Mouse (Mus musculus) neural tube, embryonic 10.5 days (tissue): Measurements from ENCODE around the gene Ttll6.
A peak's percentile ranks its signal among the peaks of the same experiment; 100 is the strongest.

ENCODE experiments used
- DNase-seq: peaks from one replicate; pipeline ENCODE4 v3.0.0-alpha.2; 2017; ENCODE audit warnings: low spot score; ENCODE audit errors: extremely low spot score

The Ttll6 gene

DNA sequence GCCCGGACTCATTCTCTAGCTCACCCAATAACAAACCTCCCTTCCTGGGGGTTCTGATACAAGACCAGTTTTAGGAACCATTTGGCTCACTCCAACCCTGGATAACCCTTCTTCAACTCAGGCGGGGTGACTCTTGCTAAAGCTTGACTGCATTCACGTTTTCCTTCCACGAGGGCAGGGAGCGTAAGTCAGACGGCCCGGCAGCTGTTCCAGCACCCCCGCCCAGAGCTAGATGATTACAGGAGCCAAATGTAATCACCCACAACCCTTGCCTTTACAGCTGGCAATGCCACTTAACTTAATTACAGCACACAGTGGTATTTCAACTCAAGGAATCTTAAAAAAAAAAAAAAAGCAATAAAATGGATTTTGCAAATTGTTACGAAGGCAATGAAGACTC, 34.5 kb downstream of the Ttll6 start:
- DNase-seq, result no peak

DNA sequence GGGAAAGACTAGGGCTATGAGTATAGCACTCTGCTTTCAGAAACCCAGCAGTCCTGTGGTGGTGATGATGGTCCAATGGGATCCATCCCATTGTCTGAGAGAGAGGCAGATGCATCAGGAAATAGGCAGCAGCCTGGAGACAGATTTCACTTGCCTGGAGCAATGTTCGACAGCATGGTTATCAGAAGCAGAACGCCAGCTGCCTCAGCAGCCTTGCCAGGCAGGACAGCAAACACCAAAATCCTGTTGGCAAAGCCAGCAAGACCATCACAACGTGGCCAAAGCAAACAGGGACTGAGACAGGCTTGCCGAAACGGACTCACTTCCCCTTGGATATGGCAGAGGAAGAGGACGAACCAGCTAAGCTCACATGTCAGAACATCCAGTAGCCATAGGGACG, 35.4 kb downstream of the Ttll6 start:
- DNase-seq, result no peak

DNA sequence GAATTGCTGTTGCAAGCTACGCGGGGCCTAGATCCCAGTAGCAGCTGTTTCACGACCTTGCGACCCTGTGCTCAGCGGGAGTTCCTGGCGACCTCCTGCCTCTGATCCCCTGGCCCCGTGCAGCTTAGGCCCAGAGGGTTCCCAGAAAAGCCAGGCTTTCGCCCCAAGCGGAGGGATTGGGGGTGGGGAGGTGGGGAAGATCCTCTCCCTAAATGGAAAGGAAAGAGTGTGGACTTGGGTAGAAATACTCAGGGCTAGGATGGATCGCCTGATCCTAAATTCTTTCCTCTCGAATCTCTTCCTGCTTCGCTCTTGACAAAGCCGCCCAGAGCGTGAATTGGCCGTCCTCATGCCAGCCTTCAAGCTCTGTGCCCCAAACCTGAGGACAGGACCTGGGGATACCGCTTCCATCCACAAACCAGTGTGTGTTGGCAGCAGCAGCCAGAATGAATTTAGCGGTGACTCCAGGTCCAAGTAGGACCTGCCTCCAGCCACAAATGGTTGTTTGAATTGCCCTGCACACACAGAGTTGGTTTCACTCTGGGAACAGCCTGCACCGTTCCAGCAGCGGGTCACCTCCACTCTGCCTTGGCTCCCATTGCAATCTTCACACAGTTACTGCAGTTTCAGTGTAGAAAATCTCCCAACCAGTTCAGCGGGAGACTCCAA, 37.3 kb downstream of the Ttll6 start:
- DNase-seq, result no peak

DNA sequence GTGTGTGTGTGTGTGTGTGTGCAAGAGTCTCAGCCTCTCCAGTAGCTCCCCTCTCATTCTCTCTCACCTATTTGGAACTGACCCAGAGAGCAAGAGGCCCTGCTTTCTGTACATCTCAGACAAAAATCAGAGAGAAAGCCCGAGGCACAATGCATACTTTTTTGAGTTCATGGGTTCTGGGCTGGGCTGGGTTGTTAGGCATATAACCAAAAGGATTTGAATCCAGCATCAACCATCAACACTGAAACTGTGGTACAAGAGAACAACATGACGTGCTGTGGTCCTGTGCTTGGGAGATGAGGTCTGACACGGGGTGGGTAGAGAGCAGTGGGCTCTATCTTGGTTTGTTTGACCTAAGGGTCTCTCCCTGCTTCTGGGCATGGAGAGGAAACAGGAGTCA, 38.0 kb downstream of the Ttll6 start:
- DNase-seq, result no peak

DNA sequence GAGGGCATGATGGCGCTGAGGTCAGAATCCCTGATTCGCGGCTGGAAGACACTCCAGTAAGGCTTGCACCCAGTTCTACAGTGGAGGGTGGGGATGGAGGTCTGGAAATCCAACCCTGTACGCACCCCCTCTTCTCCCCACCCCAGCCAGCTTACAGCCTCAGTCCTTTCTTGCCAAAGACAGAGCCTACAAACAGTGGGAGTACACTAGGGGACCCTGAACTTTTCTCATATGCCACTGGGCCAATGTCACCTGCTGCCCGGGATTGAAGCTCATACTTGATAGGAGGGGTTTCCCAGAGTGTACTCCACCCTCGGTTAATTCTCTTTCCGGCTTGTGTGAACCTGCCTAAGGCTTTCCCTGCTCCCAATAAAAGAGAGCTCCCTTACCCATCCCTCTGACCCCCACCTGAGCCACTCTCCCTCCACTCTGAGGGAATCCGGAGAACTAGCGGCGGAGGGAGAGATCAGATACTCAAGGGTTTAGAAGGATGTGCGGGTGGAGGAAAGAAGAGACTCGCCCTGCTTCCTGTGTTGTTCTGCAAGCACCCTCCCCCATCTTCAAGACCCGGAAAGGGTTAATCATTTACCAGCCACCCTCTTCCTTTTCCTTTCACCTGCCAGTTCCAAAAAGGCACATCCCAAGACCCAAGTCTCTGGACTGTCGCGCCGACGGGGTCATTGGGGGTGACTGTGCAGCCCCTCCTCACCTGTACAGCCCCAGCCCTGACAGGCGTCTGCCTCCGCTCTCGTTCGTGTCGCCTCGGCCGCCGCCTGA, 39.1 kb downstream of the Ttll6 start:
- peak; percentile 54 for DNase-seq

DNA sequence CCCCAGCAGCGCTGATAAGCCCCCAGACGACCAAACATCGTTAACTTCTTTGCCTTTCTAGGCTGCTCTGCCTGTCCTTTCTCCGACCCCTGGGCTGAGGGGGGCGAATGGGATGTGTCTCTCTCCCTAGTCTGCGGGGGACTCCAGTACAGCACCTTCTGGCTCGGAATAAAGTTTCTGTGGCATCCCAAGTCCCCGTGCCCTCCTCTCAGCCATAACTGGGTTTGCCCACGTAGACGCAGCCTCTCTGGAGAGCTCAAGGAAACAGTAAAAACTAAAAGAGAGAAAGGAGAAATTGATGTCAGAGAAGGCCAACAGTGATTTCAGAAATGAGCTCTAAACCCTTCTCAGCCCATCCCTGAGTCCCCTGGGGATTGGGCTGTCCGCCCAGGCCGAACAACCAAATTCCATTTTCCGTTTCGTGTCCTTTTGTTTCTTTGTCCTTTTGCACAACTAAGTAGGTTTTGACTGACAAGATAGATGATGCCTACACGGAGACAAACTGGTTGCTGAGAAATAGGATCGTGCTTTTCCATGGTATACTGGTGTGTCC, 39.8 kb downstream of the Ttll6 start:
- DNase-seq, result peak; percentile 43

DNA sequence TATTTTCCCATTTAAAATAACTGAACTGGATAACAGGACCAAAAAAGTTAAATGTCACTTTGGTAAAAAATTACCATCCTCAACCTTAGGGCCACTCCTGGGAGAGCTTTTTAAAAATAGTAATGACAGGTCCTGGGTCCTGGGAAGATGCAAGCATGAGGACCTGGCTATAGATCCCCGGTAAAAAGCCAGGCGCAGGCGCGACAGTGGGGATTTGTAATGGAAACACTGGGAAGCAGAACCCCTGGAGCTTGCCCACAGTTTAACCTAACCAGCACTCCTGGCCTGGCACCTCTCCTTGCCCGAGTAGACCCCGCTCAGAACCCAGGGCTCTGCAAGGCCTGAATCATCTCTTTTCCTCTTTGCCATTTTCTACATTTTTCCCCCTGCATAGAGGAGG, 41.3 kb downstream of the Ttll6 start:
- DNase-seq, result peak; percentile 46

DNA sequence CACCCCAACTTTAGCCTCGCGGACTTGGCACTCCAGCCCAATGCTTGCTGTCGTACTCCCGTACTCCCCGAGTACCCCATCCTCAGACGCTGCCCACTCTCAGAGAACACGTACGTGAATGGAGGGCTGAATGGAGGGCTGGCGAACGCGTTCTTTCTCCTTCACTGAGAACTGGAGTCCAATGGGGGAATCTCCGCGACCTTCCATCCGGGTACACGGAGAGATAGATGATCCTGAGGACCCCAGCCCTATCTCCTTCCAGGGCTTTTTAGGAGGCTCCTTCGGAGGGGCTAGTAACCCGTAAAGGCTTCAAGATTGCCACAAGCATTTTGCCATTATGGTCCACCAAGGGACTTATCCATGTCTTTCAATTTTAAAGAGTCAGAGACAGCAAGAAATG, 41.9 kb downstream of the Ttll6 start:
- peak; percentile 61 for DNase-seq

DNA sequence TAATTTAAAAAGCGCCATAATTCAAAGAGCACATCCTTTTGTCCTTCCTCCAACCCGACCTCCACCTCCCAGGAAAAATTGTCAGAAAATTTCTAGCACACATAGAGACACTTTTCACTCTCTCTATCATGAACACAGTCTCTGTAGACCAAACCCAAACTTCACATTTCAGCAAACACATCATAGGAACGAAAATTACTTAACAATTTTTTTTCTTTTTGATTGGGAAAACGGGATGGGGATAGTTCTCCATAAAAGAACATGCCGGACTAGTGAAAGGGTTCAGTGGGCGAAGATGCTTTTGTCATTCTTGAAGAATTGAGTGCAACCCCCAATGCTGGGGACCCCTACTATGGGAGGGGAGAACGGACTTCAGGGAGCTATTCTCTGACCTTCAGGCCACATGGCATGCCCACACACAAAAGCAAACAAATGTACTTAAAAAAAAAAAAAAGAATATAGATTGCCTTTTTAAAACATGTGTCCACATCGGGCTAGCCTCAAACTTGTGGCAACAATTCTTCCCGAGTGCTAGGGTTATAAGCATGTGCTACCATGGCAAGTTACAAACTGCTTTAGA, 42.5 kb downstream of the Ttll6 start:
- DNase-seq, result peak; percentile 27

DNA sequence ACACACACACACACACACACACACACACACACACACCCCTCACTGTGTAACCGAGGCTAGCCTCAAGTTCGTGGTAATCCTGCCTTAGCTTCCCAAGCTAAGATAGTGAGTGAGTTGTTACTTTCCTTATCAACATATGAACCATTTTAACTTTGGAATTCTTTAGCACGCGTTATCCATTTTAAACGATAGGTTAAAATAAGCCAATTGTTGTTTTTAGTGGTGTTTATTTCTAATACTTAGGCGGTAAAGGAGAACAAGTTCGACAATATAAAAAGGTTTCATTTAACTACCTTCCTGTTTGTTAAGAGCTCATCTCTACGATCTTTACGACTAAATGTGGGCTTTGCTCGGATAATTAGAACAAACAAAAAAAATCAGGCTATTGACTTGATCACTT, 43.3 kb downstream of the Ttll6 start:
- DNase-seq, result no peak

DNA sequence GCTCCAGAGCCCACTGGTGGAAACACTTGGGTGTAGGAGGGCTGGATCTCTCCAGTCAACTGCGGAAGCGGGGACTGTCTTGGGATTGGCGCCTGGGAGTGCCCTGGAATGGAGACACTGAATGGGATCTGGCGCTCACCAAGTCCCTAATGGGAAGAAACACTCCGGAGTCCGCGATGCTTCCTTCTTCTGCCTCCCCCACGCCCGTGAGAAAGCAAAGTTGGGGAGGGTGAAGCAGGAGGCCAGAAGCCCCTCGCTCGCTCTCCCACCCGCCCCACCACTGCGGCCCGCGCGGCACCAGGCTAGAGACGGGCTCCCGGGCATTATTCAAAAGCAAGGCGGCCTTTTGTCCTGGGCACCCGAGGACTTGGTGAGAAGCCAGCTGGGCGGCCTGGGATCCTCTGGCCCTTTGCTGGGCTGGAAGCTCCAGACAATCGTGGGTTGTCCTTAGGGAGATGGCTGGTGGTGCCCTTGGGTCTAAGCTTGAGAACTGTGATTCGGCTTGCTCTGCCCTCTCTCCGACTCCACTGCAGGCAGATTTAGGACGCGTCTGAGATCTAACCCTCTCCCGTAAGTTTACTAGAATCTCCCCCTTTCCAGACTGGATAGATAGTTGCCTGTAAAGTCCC, 44.1 kb downstream of the Ttll6 start:
- peak; percentile 77 for DNase-seq

DNA sequence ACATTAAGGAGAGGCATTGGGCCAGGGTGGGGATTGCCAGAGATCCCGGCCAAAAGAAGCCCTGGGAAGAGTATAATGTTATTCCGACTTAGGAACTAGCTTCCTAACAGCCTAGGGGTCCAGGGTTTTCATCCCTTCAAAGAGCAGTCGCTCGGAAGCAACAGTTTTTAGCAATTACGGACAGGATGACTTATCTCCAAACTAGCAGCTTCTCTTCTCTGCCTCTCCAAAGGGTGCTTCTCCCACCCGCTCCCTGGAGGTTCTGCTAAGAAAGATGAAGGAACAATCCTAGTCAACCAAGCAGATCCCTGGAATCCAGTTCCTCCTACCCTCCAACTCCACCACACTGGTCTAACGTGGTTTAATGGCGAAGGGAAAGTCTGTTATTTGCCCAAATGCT, 44.8 kb downstream of the Ttll6 start:
- DNase-seq, result peak; percentile 60

DNA sequence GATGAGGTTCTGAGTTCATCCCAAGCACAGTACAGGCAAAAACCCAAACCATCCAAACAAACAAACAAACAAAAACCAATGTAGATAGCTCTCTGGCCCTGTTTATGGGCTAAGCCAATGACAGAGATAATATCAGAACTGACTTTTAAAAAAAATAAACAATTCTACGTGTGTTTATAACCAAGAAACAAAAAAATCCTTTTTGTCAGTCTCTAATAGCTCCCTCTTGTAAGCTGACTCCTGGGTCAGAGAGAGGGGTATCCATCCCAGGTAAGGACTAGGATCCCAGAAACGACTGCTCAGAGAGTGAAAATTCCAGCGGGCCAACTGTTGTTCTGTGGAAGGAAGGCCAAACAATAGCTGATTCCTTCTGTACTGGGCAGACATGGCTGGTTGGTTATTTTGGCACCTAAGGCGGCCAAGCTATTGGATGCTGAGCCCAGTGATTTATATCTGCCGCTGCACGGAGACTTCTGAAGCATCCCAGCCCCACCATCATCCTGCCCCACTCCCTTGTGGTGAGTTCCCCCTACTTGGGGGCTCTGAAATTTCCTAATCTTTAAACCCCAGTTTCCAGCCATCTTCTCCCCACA, 45.4 kb downstream of the Ttll6 start:
- DNase-seq, result peak; percentile 56

DNA sequence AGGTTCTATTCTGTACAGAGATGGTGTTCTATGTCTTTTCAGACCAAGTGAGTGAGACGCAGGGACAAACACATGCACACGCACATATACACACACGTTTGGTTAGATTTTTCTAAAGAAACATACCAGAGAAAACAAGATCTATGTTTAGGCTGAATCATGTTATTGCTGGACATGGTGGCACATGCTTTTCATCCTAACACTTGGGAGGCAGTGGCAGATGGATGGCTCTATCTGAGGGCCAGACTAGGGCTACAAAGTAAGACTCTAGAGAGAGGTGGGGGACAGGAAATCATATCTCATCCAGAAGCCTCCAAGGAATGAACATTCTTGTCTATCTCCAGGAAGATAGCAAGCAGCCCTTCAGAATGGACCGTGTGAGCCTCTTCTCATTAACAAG, 47.5 kb downstream of the Ttll6 start:
- no peak for DNase-seq

DNA sequence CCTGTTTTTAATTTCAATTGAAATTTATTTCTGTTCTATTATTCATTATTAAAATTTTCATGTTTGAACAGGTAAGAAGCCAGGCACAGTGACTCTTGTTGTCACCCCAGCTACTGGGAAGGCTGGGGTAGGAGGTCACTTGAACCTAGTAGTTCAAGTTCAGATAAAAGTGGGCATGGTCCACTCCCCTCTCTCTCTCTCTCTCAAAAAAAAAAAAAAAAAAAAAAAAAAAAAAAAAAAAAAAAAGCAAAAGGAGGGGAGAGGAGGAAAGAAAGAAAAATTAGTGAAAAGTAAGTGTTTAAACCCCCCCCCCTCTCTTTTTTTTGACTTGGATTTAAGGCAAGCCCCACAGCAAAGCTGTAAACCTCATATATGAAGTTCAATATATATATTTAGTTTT, 50.6 kb downstream of the Ttll6 start:
- DNase-seq, result no peak

DNA sequence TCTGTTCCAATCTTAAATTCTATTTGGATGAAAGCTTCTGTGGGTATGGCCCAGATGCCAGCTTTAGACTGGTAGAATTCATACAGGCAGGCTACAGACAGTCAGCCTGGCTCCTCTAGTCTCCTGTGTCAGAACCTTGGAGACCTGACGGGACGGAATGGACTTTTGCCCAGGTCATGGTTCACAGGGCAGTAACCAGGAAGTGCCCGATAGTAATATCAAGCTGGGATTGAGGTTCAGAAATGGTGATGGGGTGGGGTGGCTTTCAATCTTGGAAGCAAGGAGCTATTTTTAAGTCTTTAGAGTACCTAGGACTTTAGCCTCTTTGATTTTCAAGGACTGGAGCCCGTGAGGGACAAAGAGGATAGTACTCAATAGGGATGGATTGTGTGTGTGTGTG, 53.7 kb downstream of the Ttll6 start:
- no peak for DNase-seq

DNA sequence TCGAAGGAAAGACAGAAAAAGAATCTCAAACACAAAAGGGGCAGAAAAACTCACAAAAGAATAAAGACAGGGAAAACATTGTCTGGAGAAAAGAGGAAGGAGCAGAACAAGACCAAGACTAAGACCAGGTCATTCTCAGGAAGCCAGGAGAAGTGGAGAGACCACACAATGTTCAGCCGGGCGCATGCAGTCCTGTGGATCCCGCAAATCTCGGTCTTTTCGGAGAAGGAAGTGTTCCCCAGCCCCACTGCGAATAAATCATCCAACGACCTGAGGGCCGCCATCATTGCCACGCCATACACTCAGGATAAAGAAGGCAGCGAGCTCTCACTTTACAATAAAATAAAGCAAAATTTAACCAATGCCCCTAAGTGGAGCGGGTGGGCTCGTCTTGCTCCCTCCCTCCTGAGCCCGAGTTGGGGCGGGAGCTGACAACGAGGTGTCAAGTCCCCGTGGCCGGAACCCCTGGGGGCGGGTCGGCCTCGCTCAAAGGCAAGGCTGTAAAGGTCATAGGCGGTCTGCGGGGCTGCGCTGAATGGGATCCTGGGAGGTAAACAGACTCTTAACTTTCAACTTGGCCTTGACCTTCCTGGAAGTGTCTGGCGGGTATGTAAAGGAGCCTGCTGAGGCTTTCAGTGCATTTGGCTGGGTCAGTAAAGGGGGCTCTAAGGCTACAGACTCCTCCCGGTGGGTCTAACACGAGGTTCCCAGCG, 56.4 kb downstream of the Ttll6 start:
- peak; percentile 72 for DNase-seq

DNA sequence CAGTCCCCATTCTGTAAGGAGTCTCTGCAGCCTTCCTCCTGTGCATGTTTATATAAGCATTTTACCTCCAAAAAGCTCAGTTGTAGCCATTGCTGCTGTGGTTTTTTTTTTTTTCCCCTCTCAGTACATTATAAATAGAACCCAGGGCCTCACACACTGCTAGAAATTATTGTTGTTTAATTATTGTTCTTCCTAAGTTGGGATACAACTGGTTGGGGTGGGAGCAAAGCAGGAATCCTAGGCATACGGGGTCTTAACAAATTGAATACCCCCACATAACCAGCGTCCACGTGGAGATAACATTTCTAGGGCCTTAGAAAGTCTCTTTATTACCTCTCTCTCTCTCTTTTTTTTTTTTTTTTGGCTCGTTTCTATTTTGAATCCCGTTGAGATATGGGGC, 57.5 kb downstream of the Ttll6 start:
- no peak for DNase-seq

DNA sequence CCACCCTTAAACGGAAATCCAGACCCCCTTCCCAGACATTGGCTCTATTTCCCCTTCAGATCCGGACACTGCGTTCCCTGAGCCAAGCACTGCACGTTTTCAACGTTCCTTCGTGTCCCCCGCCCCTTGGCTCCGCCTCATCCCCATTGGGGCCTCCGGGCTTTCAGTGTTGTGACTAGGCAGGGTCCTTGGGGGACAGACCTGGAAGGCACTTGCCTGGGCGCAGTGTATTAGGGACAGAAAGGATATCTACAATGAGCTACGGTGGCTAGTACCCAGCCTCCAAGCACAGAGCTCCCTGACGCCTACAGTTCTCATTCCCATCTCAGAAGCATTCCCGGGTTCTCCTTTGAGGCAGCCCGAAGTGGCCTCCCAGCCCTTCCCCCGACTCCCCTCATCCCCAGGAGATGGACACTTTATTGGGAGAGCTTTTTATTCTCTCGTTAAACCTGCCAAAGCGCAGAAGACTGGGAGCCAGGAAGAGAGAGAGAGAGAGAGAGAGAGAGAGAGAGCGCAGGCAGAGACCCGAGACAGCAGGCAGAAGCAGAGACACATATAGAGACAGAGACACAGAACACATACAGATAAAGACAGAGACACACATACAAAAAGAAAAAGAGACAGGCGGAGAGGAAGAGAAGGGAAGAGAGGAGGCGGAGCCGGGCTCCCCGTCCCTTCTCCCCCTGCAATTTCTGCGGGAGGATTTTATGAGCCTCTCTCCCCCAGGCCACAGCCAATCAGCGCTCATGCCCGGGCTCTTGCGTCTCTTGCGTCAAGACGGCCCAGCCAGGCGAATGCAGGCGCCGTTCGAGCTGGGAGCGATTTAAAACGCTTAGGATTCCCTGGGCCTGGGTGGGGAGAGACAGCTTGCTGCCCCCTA, 60.2 kb downstream of the Ttll6 start, which contains the start of gene Hoxb13:
Gene Hoxb13 (plus strand): TSS at position 796 of the 880 bp plus-strand sequence.
- DNase-seq, result peak; percentile 65

DNA sequence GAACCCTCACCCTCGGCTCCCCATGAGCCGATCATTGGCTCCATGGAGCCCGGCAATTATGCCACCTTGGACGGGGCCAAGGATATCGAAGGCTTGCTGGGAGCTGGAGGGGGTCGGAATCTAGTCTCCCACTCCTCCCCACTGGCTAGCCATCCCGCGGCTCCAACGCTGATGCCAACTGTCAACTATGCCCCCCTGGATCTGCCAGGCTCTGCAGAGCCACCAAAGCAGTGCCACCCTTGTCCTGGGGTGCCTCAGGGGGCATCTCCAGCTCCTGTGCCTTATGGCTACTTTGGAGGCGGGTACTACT, 60.8 kb downstream of the Ttll6 start:
- no peak for DNase-seq
